Mouse (Mus musculus): ENCODE data around the gene Pnpla2. TPM values are rescaled to one million over a fixed set of nuclear protein-coding genes. Genes with fewer than 3 reads are reported as not detected.

Gene Pnpla2
- polyA plus RNA-seq, 1 experiment from 2014 or later = 31.9 TPM

DNA sequence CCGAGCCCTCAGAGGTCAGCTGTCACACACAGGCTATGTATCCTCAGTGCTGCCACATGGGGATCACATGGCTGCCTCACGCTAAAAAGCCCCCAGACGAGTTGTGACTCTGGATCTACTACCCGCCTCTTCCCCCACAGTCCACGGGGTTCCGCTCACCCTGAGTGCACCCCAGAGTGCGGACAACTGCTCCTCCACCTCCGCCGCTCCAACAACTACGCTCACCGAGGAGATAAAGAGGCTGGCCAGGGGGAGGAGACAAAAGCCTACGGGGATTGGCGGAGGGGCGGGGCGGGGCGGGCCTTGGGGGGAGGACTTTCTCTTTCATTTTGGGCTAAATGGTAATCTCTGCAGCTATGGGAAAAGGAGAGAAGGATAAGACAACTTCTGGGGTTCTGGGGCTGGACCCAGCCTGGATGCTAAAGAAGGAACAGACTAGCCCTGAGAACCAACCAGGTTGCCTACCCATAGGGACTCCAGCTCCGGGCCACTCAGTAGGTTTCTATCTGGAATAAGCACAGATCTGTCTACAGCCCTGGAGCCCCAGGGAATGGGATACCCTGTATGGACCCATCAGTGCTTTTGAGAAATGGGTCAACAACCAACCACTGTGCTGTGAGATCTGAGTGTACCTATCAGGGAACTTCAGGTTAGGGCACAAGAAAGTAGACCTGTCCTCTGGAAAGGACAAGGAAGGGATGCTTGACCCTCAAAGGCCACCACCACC is 19.7 kb upstream of the Pnpla2 start:
- H3K36me3 ChIP-seq (ENCODE audit: control insufficient read depth, insufficient read depth, low read length) = peaks cover 56% of the 10 kb centered on the region
- 0 out of 2 replicates have a peak overlapping the region, but pooled peaks have one; percentile 27 for H3K27ac ChIP-seq (ENCODE audit: low read depth, low read length)
- H3K4me3 ChIP-seq (ENCODE audit: low read length) = peak overlapping the region; percentile 47
- H3K4me2 ChIP-seq (replicated peaks; ENCODE audit: low read depth, low read length) = peak overlapping the region; percentile 75
- H3K4me1 ChIP-seq (ENCODE audit: control insufficient read depth, insufficient read depth, low read length) = peaks cover 24% of the 10 kb centered on the region
- H3K27me3 ChIP-seq (ENCODE audit: control insufficient read depth, insufficient read depth, low read length) = no peaks in the 10 kb centered on the region
- H3K9ac ChIP-seq (ENCODE audit: low read depth, low read length) = peak overlapping the region; percentile 58; the same call in 1 of the 2 replicates
- peak; percentile 18; the same call in 1 of the 2 replicates for ATAC-seq (ENCODE audit: low FRiP score, low TSS enrichment)
- H3K9me3 ChIP-seq (ENCODE audit: control insufficient read depth, low read length) = no peaks in the 10 kb centered on the region
- WGBS = 4% methylated on average over 17 of the region's 17 CpGs

DNA sequence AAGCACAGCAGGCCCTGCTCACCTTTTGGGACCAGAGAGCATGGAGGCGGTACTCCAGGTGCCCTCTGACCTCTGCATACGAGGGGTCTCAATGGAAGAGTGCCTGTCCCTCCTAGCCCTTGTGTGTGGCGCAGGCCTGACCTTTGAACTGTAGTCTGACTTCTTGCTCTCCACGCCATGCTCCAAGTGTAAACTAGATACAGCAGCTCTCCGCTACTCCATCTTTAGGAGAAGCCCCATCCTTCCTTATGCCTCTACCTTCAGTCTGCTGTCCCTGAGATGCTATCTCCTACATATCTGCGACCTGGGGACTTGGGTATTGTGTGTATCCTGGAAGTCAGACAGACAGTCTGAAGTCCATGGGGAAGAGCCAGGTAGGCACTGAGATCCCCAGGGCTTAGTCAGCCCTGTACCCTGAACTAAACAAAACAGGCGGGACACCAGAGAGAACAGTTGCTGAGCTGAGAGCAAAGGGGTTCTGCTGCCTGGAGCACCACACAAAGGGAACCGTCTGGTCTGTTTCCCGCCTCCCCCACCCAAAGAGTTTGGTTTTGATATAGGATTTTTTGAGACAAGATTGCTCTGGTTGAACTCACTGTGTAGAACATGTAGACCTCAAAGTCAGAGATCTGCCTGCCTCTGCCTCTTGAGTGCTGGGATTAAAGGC is 19.0 kb upstream of the Pnpla2 start:
- ATAC-seq (ENCODE audit: low FRiP score, low TSS enrichment) = no peak
- H3K4me2 ChIP-seq (replicated peaks; ENCODE audit: low read depth, low read length) = 0 out of 2 replicates have a peak overlapping the region, but pooled peaks have one; percentile 75
- H3K27ac ChIP-seq (ENCODE audit: low read depth, low read length) = no peak overlapping the region
- 78% methylated on average over 9 of the region's 9 CpGs for WGBS
- H3K9me3 ChIP-seq (ENCODE audit: control insufficient read depth, low read length) = no peaks in the 10 kb centered on the region
- H3K4me1 ChIP-seq (ENCODE audit: control insufficient read depth, insufficient read depth, low read length) = peaks cover 24% of the 10 kb centered on the region
- H3K4me3 ChIP-seq (ENCODE audit: low read length) = no peak overlapping the region; the same call in 1 of the 2 replicates
- H3K9ac ChIP-seq (ENCODE audit: low read depth, low read length) = no peak overlapping the region
- H3K36me3 ChIP-seq (ENCODE audit: control insufficient read depth, insufficient read depth, low read length) = peaks cover 53% of the 10 kb centered on the region
- H3K27me3 ChIP-seq (ENCODE audit: control insufficient read depth, insufficient read depth, low read length) = no peaks in the 10 kb centered on the region

DNA sequence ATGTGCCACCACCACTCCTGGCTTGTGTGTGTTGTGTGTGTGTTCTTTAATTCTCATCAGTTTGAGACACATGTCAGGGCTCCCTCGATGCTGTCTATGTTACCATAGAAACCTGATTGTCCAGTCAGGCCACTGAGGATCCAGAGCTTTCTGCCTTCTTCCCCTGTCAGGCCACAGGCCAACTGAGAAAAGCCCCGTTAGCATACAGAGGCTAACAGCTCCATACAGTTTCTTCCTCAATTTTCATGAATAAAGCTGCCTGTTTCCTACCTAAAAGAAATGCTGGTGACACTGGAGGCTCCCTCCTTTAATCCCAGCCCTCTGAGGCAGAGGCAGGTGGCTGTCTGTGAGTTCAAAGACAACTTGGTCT is 18.5 kb upstream of the Pnpla2 start:
- Histone ChIP-seq H3K36me3 (ENCODE audit: control insufficient read depth, insufficient read depth, low read length) (peaks cover 52% of the 10 kb centered on the region), H3K9me3 (ENCODE audit: control insufficient read depth, low read length) (no peaks in the 10 kb centered on the region), H3K4me1 (ENCODE audit: control insufficient read depth, insufficient read depth, low read length) (peaks cover 24% of the 10 kb centered on the region), H3K9ac (ENCODE audit: low read depth, low read length) (peak overlapping the region; percentile 75; the same call in 1 of the 2 replicates), H3K27ac (ENCODE audit: low read depth, low read length) (no peak overlapping the region), H3K4me2 (replicated peaks; ENCODE audit: low read depth, low read length) (peak overlapping the region; percentile 66), H3K4me3 (ENCODE audit: low read length) (peak overlapping the region; percentile 60; the same call in 1 of the 2 replicates), H3K27me3 (ENCODE audit: control insufficient read depth, insufficient read depth, low read length) (no peaks in the 10 kb centered on the region)
- WGBS = 76% methylated on average over 2 of the region's 2 CpGs
- no peak for ATAC-seq (ENCODE audit: low FRiP score, low TSS enrichment)

DNA sequence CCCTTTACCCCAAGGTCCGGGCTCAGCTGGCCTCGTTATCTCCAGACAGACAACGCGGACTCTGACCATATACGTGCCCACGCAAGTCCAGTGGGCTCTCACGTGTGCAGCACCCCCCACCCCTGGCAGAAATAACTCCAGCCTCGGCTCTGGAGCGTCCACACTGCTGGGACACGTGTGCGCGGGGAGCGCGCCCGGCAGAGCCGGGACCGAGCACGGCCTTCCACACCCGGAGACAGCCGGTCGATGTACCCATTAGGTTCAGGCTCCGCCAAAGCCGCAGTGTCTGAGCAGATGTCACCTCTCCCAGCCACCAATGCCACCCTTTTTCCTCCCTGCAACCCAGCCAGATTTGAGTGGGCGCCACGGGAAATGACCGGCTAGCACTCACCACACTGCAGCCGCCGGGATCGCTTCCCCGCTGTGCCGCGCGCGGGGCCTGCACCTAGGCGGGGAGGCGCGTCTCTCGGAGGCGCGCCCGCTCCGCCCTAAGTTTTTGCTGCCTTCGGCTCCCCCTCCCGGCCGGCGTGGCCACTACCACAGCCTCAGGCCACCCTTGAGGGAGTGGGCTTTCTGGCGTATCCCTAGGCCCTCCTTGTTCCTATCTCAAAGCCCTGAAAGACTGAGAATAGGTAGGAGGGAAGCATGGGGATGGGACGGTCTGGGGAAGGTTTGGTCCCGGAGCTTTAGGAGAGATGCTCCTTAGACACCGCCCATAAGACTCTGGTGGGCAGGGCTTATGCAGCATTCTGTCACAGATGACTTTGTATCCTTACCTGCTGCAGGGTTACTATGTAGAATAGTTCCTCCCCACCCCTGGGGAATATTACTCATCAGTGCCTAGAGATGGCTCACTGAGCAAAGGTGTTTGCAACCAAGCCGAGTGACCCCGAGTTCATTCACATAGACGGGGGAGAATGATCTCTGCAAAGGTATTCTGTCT is 17.5 kb upstream of the Pnpla2 start, which contains the start of gene Slc25a22:
Gene Slc25a22, minus strand, starts transcription at position 715 of the 943 bp plus-strand sequence.
- peak; percentile 81 for ATAC-seq (ENCODE audit: low FRiP score, low TSS enrichment)
- Histone ChIP-seq H3K4me1 (ENCODE audit: control insufficient read depth, insufficient read depth, low read length) (peaks cover 25% of the 10 kb centered on the region), H3K36me3 (ENCODE audit: control insufficient read depth, insufficient read depth, low read length) (peaks cover 46% of the 10 kb centered on the region)

DNA sequence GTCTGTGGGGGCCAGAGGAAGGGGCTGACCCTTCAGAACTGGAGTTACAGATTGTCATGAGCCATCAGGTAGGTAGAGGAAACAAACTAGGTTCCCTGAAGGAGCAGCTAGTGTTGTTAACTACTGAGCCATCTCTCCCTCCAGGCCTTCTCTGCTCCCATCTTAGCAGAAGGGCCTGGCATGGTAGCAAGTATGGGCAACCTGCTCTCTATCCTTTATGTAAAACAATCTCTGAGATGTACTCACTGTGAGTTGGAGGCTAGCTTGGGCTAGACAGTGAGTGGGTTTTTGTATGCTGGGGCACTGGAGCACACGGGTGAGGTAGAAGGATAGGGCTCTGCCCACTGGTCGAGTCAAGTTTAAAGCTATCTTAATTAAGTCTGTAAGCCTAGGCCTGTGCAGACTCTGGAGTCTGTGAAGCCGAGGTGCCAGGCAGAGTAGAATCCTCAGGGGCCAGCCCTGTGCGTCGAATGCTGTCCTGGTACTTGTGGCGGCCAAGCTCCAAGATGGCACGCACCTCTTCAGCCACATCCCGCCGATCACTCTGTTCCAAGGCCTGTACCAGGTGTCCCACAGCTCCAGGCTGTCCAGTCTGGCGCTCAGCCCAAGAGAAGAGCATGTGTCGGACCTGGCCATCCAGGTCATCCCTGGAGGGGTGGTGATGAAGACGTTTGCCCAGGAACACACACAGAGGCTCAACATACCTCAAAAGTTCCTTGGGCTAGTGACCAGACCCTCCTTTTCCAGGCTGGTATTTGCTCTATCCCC is 16.6 kb upstream of the Pnpla2 start:
- Histone ChIP-seq H3K9ac (ENCODE audit: low read depth, low read length) (no peak overlapping the region), H3K4me1 (ENCODE audit: control insufficient read depth, insufficient read depth, low read length) (peaks cover 35% of the 10 kb centered on the region), H3K27me3 (ENCODE audit: control insufficient read depth, insufficient read depth, low read length) (no peaks in the 10 kb centered on the region), H3K4me3 (ENCODE audit: low read length) (no peak overlapping the region), H3K27ac (ENCODE audit: low read depth, low read length) (no peak overlapping the region), H3K36me3 (ENCODE audit: control insufficient read depth, insufficient read depth, low read length) (peaks cover 38% of the 10 kb centered on the region), H3K4me2 (replicated peaks; ENCODE audit: low read depth, low read length) (no peak overlapping the region), H3K9me3 (ENCODE audit: control insufficient read depth, low read length) (no peaks in the 10 kb centered on the region)
- no peak for ATAC-seq (ENCODE audit: low FRiP score, low TSS enrichment)
- 95% methylated on average over 12 of the region's 12 CpGs for WGBS

More for the DNA sequence above, 17.5 kb upstream of the Pnpla2 start, which contains the start of gene Slc25a22:
- WGBS = 5% methylated on average over 53 of the region's 53 CpGs
- H3K9me3 ChIP-seq (ENCODE audit: control insufficient read depth, low read length) = no peaks in the 10 kb centered on the region
- no peaks in the 10 kb centered on the region for H3K27me3 ChIP-seq (ENCODE audit: control insufficient read depth, insufficient read depth, low read length)
- peak within 1 kb of the TSS; percentile 75 for H3K9ac ChIP-seq (ENCODE audit: low read depth, low read length)
- H3K4me3 ChIP-seq (ENCODE audit: low read length) = peak within 1 kb of the TSS; percentile 60
- peak within 1 kb of the TSS; percentile 66 for H3K4me2 ChIP-seq (replicated peaks; ENCODE audit: low read depth, low read length)
- H3K27ac ChIP-seq (ENCODE audit: low read depth, low read length) = peak within 1 kb of the TSS; percentile 38; the same call in 1 of the 2 replicates

DNA sequence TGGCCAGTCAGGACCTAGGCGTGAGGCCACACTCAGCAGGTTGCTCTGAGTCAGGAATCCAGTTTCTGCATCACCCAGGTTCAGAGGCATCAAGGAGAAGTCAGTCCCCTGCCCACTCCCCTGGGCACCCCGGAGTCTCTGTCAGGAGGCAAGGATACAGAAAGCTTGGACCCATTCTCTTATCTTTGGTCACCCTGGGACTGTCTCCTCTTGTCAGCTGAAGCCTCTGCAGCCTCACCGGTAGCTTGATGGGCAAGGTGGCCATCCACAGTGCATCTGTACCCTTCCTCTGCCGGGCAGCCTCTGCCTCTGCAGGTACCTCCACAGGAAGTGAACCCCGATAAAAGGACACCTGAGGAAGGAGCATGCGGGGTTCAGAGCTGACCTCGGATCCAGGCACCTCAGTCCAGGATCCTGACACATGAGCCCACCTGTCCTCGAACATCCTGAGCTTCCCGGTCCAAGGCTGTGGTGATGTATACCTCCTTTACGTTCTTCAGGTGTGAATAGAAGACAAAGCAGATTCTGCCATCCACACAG is 15.8 kb upstream of the Pnpla2 start:
- Histone ChIP-seq H3K36me3 (ENCODE audit: control insufficient read depth, insufficient read depth, low read length) (peaks cover 35% of the 10 kb centered on the region), H3K27ac (ENCODE audit: low read depth, low read length) (no peak overlapping the region), H3K9ac (ENCODE audit: low read depth, low read length) (no peak overlapping the region), H3K4me2 (replicated peaks; ENCODE audit: low read depth, low read length) (no peak overlapping the region), H3K27me3 (ENCODE audit: control insufficient read depth, insufficient read depth, low read length) (no peaks in the 10 kb centered on the region), H3K4me1 (ENCODE audit: control insufficient read depth, insufficient read depth, low read length) (peaks cover 30% of the 10 kb centered on the region), H3K9me3 (ENCODE audit: control insufficient read depth, low read length) (no peaks in the 10 kb centered on the region), H3K4me3 (ENCODE audit: low read length) (no peak overlapping the region)
- ATAC-seq (ENCODE audit: low FRiP score, low TSS enrichment) = no peak
- 93% methylated on average over 10 of the region's 10 CpGs for WGBS

DNA sequence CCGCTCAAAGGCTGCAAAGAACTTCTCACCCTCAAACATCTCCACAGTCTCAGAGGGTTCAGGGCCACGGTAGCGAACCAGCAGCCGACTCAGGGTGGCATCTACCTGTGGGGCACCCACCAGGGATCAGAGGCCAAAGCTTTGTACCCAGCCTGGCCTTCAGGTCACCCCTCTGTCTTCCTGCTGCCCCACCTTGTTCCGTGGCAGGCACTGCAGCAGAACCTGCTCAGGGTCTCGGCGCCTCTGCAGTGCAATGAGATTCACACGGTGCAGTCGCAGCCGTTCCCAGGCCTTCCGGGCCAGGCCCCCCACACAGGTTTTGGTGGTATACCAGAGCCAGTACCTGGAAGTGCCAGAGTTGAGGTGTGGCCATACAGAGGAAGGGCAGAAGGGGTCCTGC is 15.2 kb upstream of the Pnpla2 start:
- Histone ChIP-seq H3K4me1 (ENCODE audit: control insufficient read depth, insufficient read depth, low read length) (peaks cover 24% of the 10 kb centered on the region), H3K4me2 (replicated peaks; ENCODE audit: low read depth, low read length) (no peak overlapping the region), H3K27me3 (ENCODE audit: control insufficient read depth, insufficient read depth, low read length) (no peaks in the 10 kb centered on the region), H3K9me3 (ENCODE audit: control insufficient read depth, low read length) (no peaks in the 10 kb centered on the region), H3K9ac (ENCODE audit: low read depth, low read length) (no peak overlapping the region), H3K4me3 (ENCODE audit: low read length) (no peak overlapping the region), H3K27ac (ENCODE audit: low read depth, low read length) (no peak overlapping the region), H3K36me3 (ENCODE audit: control insufficient read depth, insufficient read depth, low read length) (peaks cover 35% of the 10 kb centered on the region)
- 92% methylated on average over 11 of the region's 11 CpGs for WGBS
- no peak for ATAC-seq (ENCODE audit: low FRiP score, low TSS enrichment)

DNA sequence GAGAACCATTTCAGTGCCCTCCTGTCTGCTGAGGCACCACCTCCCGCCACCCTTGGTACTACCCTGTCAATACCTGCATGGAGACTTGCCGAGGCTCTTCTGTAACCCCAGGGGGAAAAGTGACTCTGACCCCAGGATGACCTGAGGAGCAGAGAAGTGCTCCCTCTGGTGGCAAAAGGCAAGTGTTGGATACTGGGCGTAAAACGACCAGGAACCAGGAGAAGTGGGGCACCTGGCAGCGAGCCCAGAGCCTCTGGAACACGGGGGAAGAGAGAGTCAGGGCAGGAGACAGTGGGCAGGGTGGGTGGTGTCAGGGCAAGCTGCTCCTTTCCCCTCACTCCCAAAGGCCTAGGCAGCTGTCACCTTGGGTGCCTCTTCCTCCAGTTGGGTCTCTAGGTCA is 14.4 kb upstream of the Pnpla2 start:
- Histone ChIP-seq H3K27me3 (ENCODE audit: control insufficient read depth, insufficient read depth, low read length) (no peaks in the 10 kb centered on the region), H3K4me2 (replicated peaks; ENCODE audit: low read depth, low read length) (no peak overlapping the region), H3K27ac (ENCODE audit: low read depth, low read length) (no peak overlapping the region), H3K36me3 (ENCODE audit: control insufficient read depth, insufficient read depth, low read length) (peaks cover 35% of the 10 kb centered on the region), H3K4me1 (ENCODE audit: control insufficient read depth, insufficient read depth, low read length) (peaks cover 18% of the 10 kb centered on the region), H3K9ac (ENCODE audit: low read depth, low read length) (no peak overlapping the region), H3K9me3 (ENCODE audit: control insufficient read depth, low read length) (no peaks in the 10 kb centered on the region), H3K4me3 (ENCODE audit: low read length) (no peak overlapping the region)
- no peak for ATAC-seq (ENCODE audit: low FRiP score, low TSS enrichment)
- 39% methylated on average over 6 of the region's 6 CpGs for WGBS
